Mouse (Mus musculus) Patski (cell line): ENCODE data around the gene Hmx1. TPM values are rescaled to one million over a fixed set of nuclear protein-coding genes. Genes with fewer than 3 reads are reported as not detected.

Experiments used
- ATAC-seq: fragments of 100-300 bp; one replicate; pipeline ENCODE4 v1.8.0; 2021
- CTCF ChIA-PET: fragments of 350-600 bp; sonication (Branson Sonifier 250); formaldehyde crosslinking; loops from one replicate; lab custom pipeline; 2022; ENCODE audit warnings: inconsistent platforms; lab: Charles Lee
- POLR2A ChIA-PET: fragments of 350-600 bp; sonication (Branson Sonifier 250); formaldehyde crosslinking; loops from one replicate; lab custom pipeline; 2022; ENCODE audit warnings: antibody characterized with exemption, inconsistent platforms; lab: Charles Lee
- DNase-seq: peaks from one replicate; pipeline ENCODE4 v3.0.0-alpha.2; 2011; ENCODE audit warnings: low read depth, low spot score
- H3K27me3 ChIP-seq: fragments of 371-371 bp; one replicate; pipeline ENCODE4 v1.5.1; 2021
- CTCF ChIP-seq: fragments of 100-300 bp; IDR thresholded peaks from one replicate; pipeline ENCODE4 v1.5.1; 2021
- in situ Hi-C: fragments of 300-500 bp; cut with MboI; formaldehyde crosslinking; loops from 3 replicates; pipeline ENCODE4 v1.11.1; 2018; ENCODE audit warnings: low pct_unique_long_range_greater_than_20kb, mixed read lengths
- polyA plus RNA-seq: library from polyadenylated mRNA; unstranded; gene quantifications from one replicate; pipeline ENCODE4 v1.2.3, GENCODE M21; 2021

Hmx1 gene
- polyA plus RNA-seq, 1 experiment from 2014 or later, result not detected

GRCm38 (mm10) chr5:35428421-35428820, 39.5 kb downstream of the Hmx1 start:
- in situ Hi-C loops, result no loop called here

GRCm38 (mm10) chr5:35432098-35432497, 43.2 kb downstream of the Hmx1 start:
- no peak for TF ChIP-seq CTCF
- no peak for DNase-seq
- POLR2A ChIA-PET, result no interaction called here
- ATAC-seq, result no peak
- peaks cover 6% of the 10 kb centered on the region for H3K27me3 ChIP-seq
- in situ Hi-C loops, result no loop called here
- CTCF ChIA-PET, result no interaction called here

More at GRCm38 (mm10) chr5:35428421-35428820, 39.5 kb downstream of the Hmx1 start:
- CTCF ChIA-PET, result no interaction called here
- peaks cover 13% of the 10 kb centered on the region for H3K27me3 ChIP-seq
- POLR2A ChIA-PET, result no interaction called here
- ATAC-seq (no peak), DNase-seq (no peak)
- TF ChIP-seq CTCF, result no peak

GRCm38 (mm10) chr5:35434038-35434437, 45.1 kb downstream of the Hmx1 start:
- TF ChIP-seq CTCF, result no peak
- no peak for ATAC-seq
- ChIA-PET POLR2A (no interaction called here), CTCF (no interaction called here)
- DNase-seq, result no peak
- in situ Hi-C loops, result no loop called here
- peaks cover 4% of the 10 kb centered on the region for H3K27me3 ChIP-seq

GRCm38 (mm10) chr5:35434703-35435102, 45.8 kb downstream of the Hmx1 start:
- H3K27me3 ChIP-seq, result peaks cover 4% of the 10 kb centered on the region
- in situ Hi-C loops, result no loop called here
- no peak for DNase-seq
- TF ChIP-seq CTCF, result no peak
- CTCF ChIA-PET, result no interaction called here
- POLR2A ChIA-PET, result no interaction called here
- no peak for ATAC-seq

- DNase-seq (no peak), ATAC-seq (no peak)
- TF ChIP-seq CTCF, result no peak
- in situ Hi-C loops, result no loop called here
- POLR2A ChIA-PET, result no interaction called here
- peaks cover 3% of the 10 kb centered on the region for H3K27me3 ChIP-seq
- CTCF ChIA-PET, result no interaction called here
Observed at GRCm38 (mm10) chr5:35438805-35439204, 49.9 kb downstream of the Hmx1 start.

GRCm38 (mm10) chr5:35440459-35440858, 51.6 kb downstream of the Hmx1 start:
- ChIA-PET CTCF (no interaction called here), POLR2A (no interaction called here)
- no peak for ATAC-seq
- in situ Hi-C loops, result no loop called here
- TF ChIP-seq CTCF, result no peak
- H3K27me3 ChIP-seq, result peaks cover 3% of the 10 kb centered on the region
- DNase-seq, result no peak

- TF ChIP-seq CTCF, result no peak
- POLR2A ChIA-PET, result no interaction called here
- in situ Hi-C loops, result no loop called here
- DNase-seq, result no peak
- CTCF ChIA-PET, result no interaction called here
- H3K27me3 ChIP-seq, result peaks cover 3% of the 10 kb centered on the region
- no peak for ATAC-seq
Observed at GRCm38 (mm10) chr5:35441411-35441810, 52.5 kb downstream of the Hmx1 start.

GRCm38 (mm10) chr5:35444731-35445130, 55.8 kb downstream of the Hmx1 start:
- ATAC-seq (no peak), DNase-seq (no peak)
- in situ Hi-C loops, result no loop called here
- TF ChIP-seq CTCF, result no peak
- POLR2A ChIA-PET, result no interaction called here
- CTCF ChIA-PET, result no interaction called here
- H3K27me3 ChIP-seq, result peaks cover 13% of the 10 kb centered on the region

- no peak for DNase-seq
- no peak for ATAC-seq
- H3K27me3 ChIP-seq, result peaks cover 20% of the 10 kb centered on the region
- in situ Hi-C loops, result no loop called here
- ChIA-PET POLR2A (interaction anchor here (1.1 kb wide), 1 partner anchor 17 kb away, joined by 3 read pairs; no protein-coding TSS in a partner anchor), CTCF (no interaction called here)
- no peak for TF ChIP-seq CTCF
Observed at GRCm38 (mm10) chr5:35447656-35448443, 58.9 kb downstream of the Hmx1 start.

Other genes starting within 250 kb of the Hmx1 start
- gene Adra2c, start 110.8 kb upstream of the Hmx1 start, polyA plus RNA-seq, result 0.01 TPM
- gene Cpz, start 136.6 kb downstream of the Hmx1 start, polyA plus RNA-seq, result 0.12 TPM
- 6.1 TPM for gene Trmt44, start 186.0 kb downstream of the Hmx1 start, polyA plus RNA-seq
- gene Acox3, start 193.9 kb downstream of the Hmx1 start, polyA plus RNA-seq, result 44.7 TPM